Mouse (Mus musculus): ENCODE measurements around the gene Dhx15.

The Dhx15 gene

DNA sequence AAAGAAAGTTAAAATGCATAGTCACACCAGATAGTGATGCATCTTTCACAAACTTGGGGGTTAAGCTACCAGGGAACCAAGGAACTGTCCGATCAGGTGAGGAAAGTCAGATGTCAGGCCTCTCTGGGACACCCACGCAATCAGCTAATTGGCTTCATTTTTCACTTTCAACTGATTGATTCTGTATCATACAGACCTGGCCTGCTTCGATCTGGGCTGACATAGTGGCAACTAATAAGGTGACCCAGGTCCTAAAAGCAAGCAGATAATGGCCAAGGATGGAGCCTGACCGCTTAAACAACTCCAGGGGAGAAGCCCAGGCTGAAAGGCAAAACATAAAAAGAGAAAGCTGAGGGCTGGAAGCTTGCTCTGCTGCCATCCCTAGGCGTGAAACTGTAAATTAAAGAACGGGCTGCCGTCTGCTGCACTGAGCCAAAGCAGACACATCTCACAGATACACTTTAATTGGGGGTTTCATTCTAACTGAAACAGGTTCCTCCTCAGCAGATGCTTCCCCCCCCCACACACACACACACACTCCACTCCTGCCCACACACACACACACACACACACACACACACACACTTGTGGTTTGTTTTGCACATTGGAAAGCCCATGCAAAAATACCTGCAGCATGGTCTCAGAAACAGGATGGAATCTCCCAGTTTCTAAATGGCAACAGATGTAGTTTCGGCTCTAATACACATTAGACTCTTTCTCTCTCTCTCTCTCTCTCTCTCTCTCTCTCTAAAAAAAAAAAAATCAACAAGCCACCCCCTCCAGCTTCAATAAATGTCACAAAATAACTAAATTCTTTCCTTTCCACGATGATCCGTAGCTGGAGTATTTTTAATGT lies 79.3 kb downstream of the Dhx15 start:
- peak; percentile 27 for DNase-seq (ENCODE audit: low read depth, low spot score)

Data from CD4-positive, CD25-positive, alpha-beta regulatory T cell, adult 2 months (primary cell).